Mouse (Mus musculus): ENCODE data around the gene Ccdc141. TPM values are rescaled to one million over a fixed set of nuclear protein-coding genes. Genes with fewer than 3 reads are reported as not detected.

Gene Ccdc141
- polyA plus RNA-seq, 1 experiment from 2014 or later = 8.5 TPM

- 74% methylated on average over 4 of the region's 4 CpGs for WGBS
- H3K4me3 ChIP-seq (replicated peaks) = no peak overlapping the region
- H3K27ac ChIP-seq = no peak overlapping the region
- H3K9me3 ChIP-seq = no peaks in the 10 kb centered on the region
- no peak overlapping the region for H3K9ac ChIP-seq
- H3K4me2 ChIP-seq = no peak overlapping the region
- ATAC-seq (ENCODE audit: insufficient read depth, low FRiP score, low read depth) = no peak
- no peaks in the 10 kb centered on the region for H3K27me3 ChIP-seq (replicated peaks)
- no peaks in the 10 kb centered on the region; the same call in 1 of the 2 replicates for H3K4me1 ChIP-seq
- no peaks in the 10 kb centered on the region for H3K36me3 ChIP-seq
These were observed 12.9 kb downstream of the Ccdc141 start for GRCm38 (mm10) chr2:77157546-77157945.

- ATAC-seq (ENCODE audit: insufficient read depth, low FRiP score, low read depth) = no peak
- no peaks in the 10 kb centered on the region for H3K9me3 ChIP-seq
These were observed 16.4 kb downstream of the Ccdc141 start for GRCm38 (mm10) chr2:77154080-77154479.

GRCm38 (mm10) chr2:77151255-77151654 lies 19.2 kb downstream of the Ccdc141 start:
- no peaks in the 10 kb centered on the region for H3K9me3 ChIP-seq
- ATAC-seq (ENCODE audit: insufficient read depth, low FRiP score, low read depth) = no peak
- no peak overlapping the region for H3K4me2 ChIP-seq
- H3K36me3 ChIP-seq = no peaks in the 10 kb centered on the region
- H3K27ac ChIP-seq = no peak overlapping the region
- WGBS = 93% methylated on average over 8 of the region's 8 CpGs
- H3K4me3 ChIP-seq (replicated peaks) = no peak overlapping the region
- H3K4me1 ChIP-seq = no peaks in the 10 kb centered on the region
- H3K27me3 ChIP-seq (replicated peaks) = no peaks in the 10 kb centered on the region
- H3K9ac ChIP-seq = no peak overlapping the region

More at GRCm38 (mm10) chr2:77154080-77154479, 16.4 kb downstream of the Ccdc141 start:
- WGBS = 47% methylated on average over 4 of the region's 4 CpGs
- Histone ChIP-seq H3K27me3 (replicated peaks) (no peaks in the 10 kb centered on the region), H3K9ac (no peak overlapping the region), H3K4me2 (no peak overlapping the region), H3K4me1 (no peaks in the 10 kb centered on the region), H3K27ac (no peak overlapping the region), H3K4me3 (replicated peaks) (no peak overlapping the region), H3K36me3 (no peaks in the 10 kb centered on the region)

DNA sequence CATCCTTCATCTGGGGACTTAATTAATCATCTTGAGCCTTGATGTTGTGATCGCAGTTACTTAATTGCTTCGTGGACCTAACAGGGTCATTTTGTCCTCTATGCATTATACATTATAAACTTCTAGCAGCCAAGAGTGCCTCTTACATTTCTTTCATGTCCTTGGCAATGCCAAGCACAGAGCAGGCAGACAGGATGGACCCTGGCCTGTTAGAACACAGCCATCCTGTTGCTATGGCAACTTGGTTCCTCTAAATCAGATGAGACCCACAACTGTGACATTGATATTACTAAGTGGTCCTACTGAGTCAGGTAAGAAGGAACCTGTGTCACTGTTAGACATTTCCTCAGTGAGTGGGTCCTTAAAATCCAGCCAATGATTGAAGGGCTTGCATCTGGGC lies 20.9 kb downstream of the Ccdc141 start:
- WGBS = 39% methylated on average over 2 of the region's 2 CpGs
- H3K27me3 ChIP-seq (replicated peaks) = no peaks in the 10 kb centered on the region
- no peak for ATAC-seq (ENCODE audit: insufficient read depth, low FRiP score, low read depth)

GRCm38 (mm10) chr2:77148215-77148614 lies 22.2 kb downstream of the Ccdc141 start:
- Histone ChIP-seq H3K9ac (no peak overlapping the region), H3K9me3 (no peaks in the 10 kb centered on the region), H3K36me3 (no peaks in the 10 kb centered on the region), H3K27me3 (replicated peaks) (no peaks in the 10 kb centered on the region), H3K4me1 (no peaks in the 10 kb centered on the region), H3K4me2 (no peak overlapping the region), H3K27ac (no peak overlapping the region), H3K4me3 (replicated peaks) (no peak overlapping the region)
- no peak for ATAC-seq (ENCODE audit: insufficient read depth, low FRiP score, low read depth)
- WGBS = 68% methylated on average over 4 of the region's 4 CpGs

More for the DNA sequence above, 20.9 kb downstream of the Ccdc141 start:
- Histone ChIP-seq H3K36me3 (no peaks in the 10 kb centered on the region), H3K4me1 (no peaks in the 10 kb centered on the region), H3K27ac (no peak overlapping the region), H3K4me2 (no peak overlapping the region), H3K4me3 (replicated peaks) (no peak overlapping the region), H3K9me3 (no peaks in the 10 kb centered on the region), H3K9ac (no peak overlapping the region)

DNA sequence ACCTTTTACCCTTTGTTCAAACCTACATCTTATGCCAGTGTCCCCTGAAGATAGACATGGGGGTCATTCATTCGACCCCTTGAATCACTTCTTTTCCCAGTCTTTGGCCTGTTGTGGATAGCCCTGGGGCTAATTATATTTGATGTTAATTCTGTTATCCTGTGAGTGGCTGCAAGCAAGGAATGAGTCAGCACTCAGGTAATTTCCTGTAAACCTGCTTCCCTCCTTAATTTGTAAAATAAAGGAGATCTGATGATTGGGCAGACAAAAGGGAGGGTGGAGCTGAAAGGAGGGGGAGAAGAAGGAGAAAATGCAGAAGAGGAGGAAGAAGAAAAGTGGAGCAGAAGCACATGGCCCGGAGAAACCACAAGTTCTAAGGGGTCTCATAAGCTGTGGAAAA lies 23.5 kb downstream of the Ccdc141 start:
- Histone ChIP-seq H3K4me3 (replicated peaks) (no peak overlapping the region), H3K9ac (no peak overlapping the region), H3K4me2 (no peak overlapping the region), H3K9me3 (no peaks in the 10 kb centered on the region), H3K27me3 (replicated peaks) (no peaks in the 10 kb centered on the region), H3K27ac (no peak overlapping the region), H3K4me1 (no peaks in the 10 kb centered on the region), H3K36me3 (no peaks in the 10 kb centered on the region)
- WGBS = 71% methylated on average over 2 of the region's 2 CpGs
- no peak for ATAC-seq (ENCODE audit: insufficient read depth, low FRiP score, low read depth)

DNA sequence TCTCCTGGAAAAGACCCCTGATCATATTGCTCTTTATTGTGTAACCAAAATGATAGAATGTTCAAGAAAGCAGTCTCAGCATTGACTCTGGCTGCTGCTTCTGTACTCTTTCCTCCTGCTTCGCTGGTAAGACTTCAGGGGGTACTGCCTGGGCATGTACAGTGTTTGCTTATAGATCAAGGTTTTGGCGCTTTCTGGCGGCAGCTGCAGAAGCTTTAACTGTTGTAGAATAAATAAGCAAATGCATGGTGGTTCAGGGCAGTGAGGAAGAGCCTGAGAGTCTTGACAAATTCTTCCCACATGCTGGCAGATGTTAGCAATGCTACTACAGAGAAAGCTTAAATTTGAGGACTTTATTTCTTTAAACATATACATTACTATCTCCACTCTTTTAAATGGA lies 24.1 kb downstream of the Ccdc141 start:
- H3K4me3 ChIP-seq (replicated peaks) = no peak overlapping the region
- no peak overlapping the region for H3K27ac ChIP-seq
- no peak overlapping the region for H3K9ac ChIP-seq
- no peaks in the 10 kb centered on the region for H3K27me3 ChIP-seq (replicated peaks)
- no peak for ATAC-seq (ENCODE audit: insufficient read depth, low FRiP score, low read depth)
- no peak overlapping the region for H3K4me2 ChIP-seq
- no peaks in the 10 kb centered on the region for H3K4me1 ChIP-seq
- H3K36me3 ChIP-seq = no peaks in the 10 kb centered on the region
- WGBS = 35% methylated on average over 3 of the region's 3 CpGs
- no peaks in the 10 kb centered on the region for H3K9me3 ChIP-seq

DNA sequence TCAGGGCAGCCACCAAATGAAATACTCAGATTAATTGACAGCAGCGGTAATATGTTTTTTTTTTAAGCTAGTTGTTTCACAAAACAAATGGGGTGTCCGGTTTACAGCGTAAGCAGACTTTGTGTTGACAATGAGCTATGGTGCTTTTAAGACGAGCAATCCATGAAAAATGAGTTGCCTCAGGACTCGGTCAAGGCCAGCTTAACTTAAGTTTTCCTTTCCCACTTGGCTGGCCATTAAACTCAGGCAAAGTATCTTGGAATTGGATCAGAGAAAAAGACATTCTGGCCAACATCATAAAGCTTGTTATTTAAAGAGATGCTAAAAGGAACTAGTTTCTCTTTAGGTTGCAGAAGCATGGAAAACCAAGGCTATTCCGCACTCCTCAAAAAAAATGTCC lies 26.9 kb downstream of the Ccdc141 start:
- ATAC-seq (ENCODE audit: insufficient read depth, low FRiP score, low read depth) = no peak
- no peaks in the 10 kb centered on the region for H3K36me3 ChIP-seq
- 32% methylated on average over 6 of the region's 6 CpGs for WGBS
- H3K4me3 ChIP-seq (replicated peaks) = no peak overlapping the region
- H3K4me2 ChIP-seq = no peak overlapping the region
- H3K9ac ChIP-seq = no peak overlapping the region
- no peaks in the 10 kb centered on the region for H3K4me1 ChIP-seq
- no peaks in the 10 kb centered on the region for H3K27me3 ChIP-seq (replicated peaks)
- H3K27ac ChIP-seq = no peak overlapping the region
- no peaks in the 10 kb centered on the region for H3K9me3 ChIP-seq

- H3K4me2 ChIP-seq = no peak overlapping the region
- no peak overlapping the region for H3K9ac ChIP-seq
- H3K27ac ChIP-seq = no peak overlapping the region
- H3K9me3 ChIP-seq = no peaks in the 10 kb centered on the region
- H3K27me3 ChIP-seq (replicated peaks) = no peaks in the 10 kb centered on the region
- WGBS = 49% methylated on average over 6 of the region's 6 CpGs
- no peaks in the 10 kb centered on the region for H3K36me3 ChIP-seq
- H3K4me1 ChIP-seq = no peaks in the 10 kb centered on the region
- no peak overlapping the region for H3K4me3 ChIP-seq (replicated peaks)
- no peak for ATAC-seq (ENCODE audit: insufficient read depth, low FRiP score, low read depth)
These were observed 31.6 kb downstream of the Ccdc141 start for GRCm38 (mm10) chr2:77138879-77139278.

GRCm38 (mm10) chr2:77134906-77135305 lies 35.5 kb downstream of the Ccdc141 start:
- Histone ChIP-seq H3K4me1 (no peaks in the 10 kb centered on the region), H3K27me3 (replicated peaks) (no peaks in the 10 kb centered on the region), H3K36me3 (no peaks in the 10 kb centered on the region), H3K9me3 (no peaks in the 10 kb centered on the region), H3K4me3 (replicated peaks) (no peak overlapping the region), H3K9ac (no peak overlapping the region), H3K27ac (no peak overlapping the region), H3K4me2 (no peak overlapping the region)
- no peak for ATAC-seq (ENCODE audit: insufficient read depth, low FRiP score, low read depth)
- WGBS = 24% methylated on average over 1 of the region's 1 CpGs

DNA sequence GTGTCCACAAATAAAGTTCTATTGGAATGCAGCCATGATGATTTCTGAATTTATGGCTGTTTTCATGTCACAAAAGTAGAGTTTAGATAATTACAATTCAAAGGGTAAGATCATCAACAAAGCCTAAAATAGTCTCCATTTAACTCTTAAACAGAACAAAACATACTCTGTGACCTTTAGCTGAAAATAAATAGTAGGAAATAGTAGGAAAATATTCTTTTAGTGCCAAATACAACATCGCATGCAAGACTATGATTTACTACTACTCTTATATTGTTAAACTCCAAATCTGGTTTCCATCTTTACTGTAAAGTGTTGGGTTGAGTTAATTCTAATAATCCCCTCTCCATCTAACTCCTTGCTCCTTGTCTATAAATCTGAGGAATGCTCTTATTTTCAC lies 37.0 kb downstream of the Ccdc141 start:
- no peaks in the 10 kb centered on the region for H3K36me3 ChIP-seq
- no peak overlapping the region for H3K9ac ChIP-seq
- no peaks in the 10 kb centered on the region for H3K27me3 ChIP-seq (replicated peaks)
- ATAC-seq (ENCODE audit: insufficient read depth, low FRiP score, low read depth) = no peak
- 66% methylated on average over 1 of the region's 1 CpGs for WGBS
- H3K9me3 ChIP-seq = no peaks in the 10 kb centered on the region
- H3K4me1 ChIP-seq = no peaks in the 10 kb centered on the region
- H3K4me2 ChIP-seq = no peak overlapping the region
- no peak overlapping the region for H3K27ac ChIP-seq
- no peak overlapping the region for H3K4me3 ChIP-seq (replicated peaks)

GRCm38 (mm10) chr2:77126939-77127338 lies 43.5 kb downstream of the Ccdc141 start:
- no peak overlapping the region for H3K9ac ChIP-seq
- no peak overlapping the region for H3K27ac ChIP-seq
- no peaks in the 10 kb centered on the region for H3K36me3 ChIP-seq
- H3K4me3 ChIP-seq (replicated peaks) = no peak overlapping the region
- WGBS = 73% methylated on average over 1 of the region's 1 CpGs
- ATAC-seq (ENCODE audit: insufficient read depth, low FRiP score, low read depth) = no peak
- no peaks in the 10 kb centered on the region for H3K4me1 ChIP-seq
- H3K27me3 ChIP-seq (replicated peaks) = no peaks in the 10 kb centered on the region
- H3K9me3 ChIP-seq = no peaks in the 10 kb centered on the region
- H3K4me2 ChIP-seq = no peak overlapping the region

- H3K9ac ChIP-seq = no peak overlapping the region
- no peaks in the 10 kb centered on the region for H3K9me3 ChIP-seq
- H3K4me2 ChIP-seq = no peak overlapping the region
- no peaks in the 10 kb centered on the region for H3K4me1 ChIP-seq
- no peak overlapping the region for H3K27ac ChIP-seq
- no peaks in the 10 kb centered on the region for H3K36me3 ChIP-seq
- no peak overlapping the region for H3K4me3 ChIP-seq (replicated peaks)
- WGBS = 47% methylated on average over 6 of the region's 6 CpGs
- no peaks in the 10 kb centered on the region for H3K27me3 ChIP-seq (replicated peaks)
- no peak for ATAC-seq (ENCODE audit: insufficient read depth, low FRiP score, low read depth)
These were observed 52.3 kb downstream of the Ccdc141 start for GRCm38 (mm10) chr2:77118102-77118501.
